ENCODE assay signal across 9 mouse cellular contexts in the genomic region with DNA sequence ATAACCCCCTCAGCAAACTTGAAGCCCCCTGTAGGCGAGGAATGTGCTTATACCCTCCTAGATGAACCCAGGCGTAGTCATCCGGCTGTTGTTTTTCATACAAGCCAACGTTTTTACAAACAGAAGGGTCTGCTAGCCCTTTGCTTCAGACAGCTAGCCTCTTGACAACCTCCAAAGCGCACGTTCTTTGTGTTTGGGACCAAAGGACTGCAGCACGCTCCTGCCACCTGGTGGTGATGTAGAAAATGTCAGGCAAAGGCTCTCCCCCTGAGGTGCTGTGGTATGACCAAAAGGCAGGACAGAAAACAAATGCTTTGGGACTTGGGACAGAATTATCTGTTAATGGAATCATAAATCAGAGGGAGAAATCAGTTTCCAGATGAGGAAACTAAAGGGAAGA.
DNase-seq lines count a peak whose midpoint lies in the region; ATAC-seq lines count a peak whose summit lies in the region.
"Had no signal": no experiment of that assay in that cellular context is flagged by ENCODE, and none has a peak within 500 bp of the region (broad histone marks: within the 10 kb centered on the region; RNA-seq: fewer than 3 reads in every experiment).

No protein-coding gene starts in this region.

- no peak overlapping the region for H3K4me2 ChIP-seq in forebrain, embryonic 14.5 days (ENCODE audit: low read length)
- H3K4me2 ChIP-seq: heart, embryonic 15.5 days had no signal

- H3K27ac ChIP-seq in forebrain, embryonic 14.5 days (ENCODE audit: low read depth, low read length) = no peak overlapping the region
- H3K27ac ChIP-seq: heart, embryonic 15.5 days had no signal

- no peaks in the 10 kb centered on the region for H3K4me1 ChIP-seq in forebrain, embryonic 14.5 days (ENCODE audit: control insufficient read depth, insufficient read depth, low read length)
- H3K4me1 ChIP-seq: heart, embryonic 15.5 days had no signal

- 4% methylated on average over 7 of the region's 7 CpGs for WGBS in forebrain, embryonic 14.5 days

- H3K27me3 ChIP-seq in forebrain, embryonic 14.5 days (replicated peaks; ENCODE audit: control insufficient read depth, insufficient read depth, low read length) = no peaks in the 10 kb centered on the region

- H3K9me3 ChIP-seq in forebrain, embryonic 14.5 days (replicated peaks; ENCODE audit: control insufficient read depth, low read length) = no peaks in the 10 kb centered on the region
- H3K9me3 ChIP-seq: heart, embryonic 15.5 days had no signal

- H3K4me3 ChIP-seq in forebrain, embryonic 14.5 days (ENCODE audit: low read depth, low read length) = no peak overlapping the region
- H3K4me3 ChIP-seq: heart, embryonic 15.5 days had no signal

- ATAC-seq in forebrain, embryonic 14.5 days = peak; percentile 88

- no peaks in the 10 kb centered on the region for H3K36me3 ChIP-seq in forebrain, embryonic 14.5 days (ENCODE audit: control insufficient read depth, insufficient read depth, low read length)
- H3K36me3 ChIP-seq: heart, embryonic 15.5 days had no signal

- intact Hi-C loops in heart, postnatal 36 days (cut with DNase I) = loop anchor here (1.0 to 10.0 kb wide), 3 partner anchors 1309 to 1444 kb away; no protein-coding TSS in a partner anchor

- peak; percentile 80 for DNase-seq in ES-CJ7 (ENCODE audit: low read depth, low spot score)
- DNase-seq in c-Kit-positive CD71-negative TER-119-negative erythroid progenitor cells, embryonic 14.5 days (ENCODE audit: low read depth) = peak; percentile 50
- peak; percentile 90 for DNase-seq in forebrain, embryonic 14.5 days (ENCODE audit: low spot score)
- peak; percentile 72 to 77 for DNase-seq in heart, postnatal 36 days
- DNase-seq in layer of hippocampus, adult 9-10 months (ENCODE audit: low spot score) = peak; percentile 63
- peak; percentile 73 for DNase-seq in lung, postnatal 36 days
- peak; percentile 57 for DNase-seq in right cerebral cortex, adult 18-20 months
- DNase-seq in urinary bladder, postnatal 14 days (ENCODE audit: low spot score) = peak; percentile 75

- no peak overlapping the region for H3K9ac ChIP-seq in forebrain, embryonic 14.5 days (ENCODE audit: low read length)
- H3K9ac ChIP-seq: heart, embryonic 15.5 days had no signal
